Mouse (Mus musculus): ENCODE measurements around the gene Josd2. TPM values are rescaled to one million over a fixed set of nuclear protein-coding genes. Genes with fewer than 3 reads are reported as not detected.

The Josd2 gene
- total and polyA plus RNA-seq, 3 experiments = 22.1 to 162 (median 55.0) TPM

DNA sequence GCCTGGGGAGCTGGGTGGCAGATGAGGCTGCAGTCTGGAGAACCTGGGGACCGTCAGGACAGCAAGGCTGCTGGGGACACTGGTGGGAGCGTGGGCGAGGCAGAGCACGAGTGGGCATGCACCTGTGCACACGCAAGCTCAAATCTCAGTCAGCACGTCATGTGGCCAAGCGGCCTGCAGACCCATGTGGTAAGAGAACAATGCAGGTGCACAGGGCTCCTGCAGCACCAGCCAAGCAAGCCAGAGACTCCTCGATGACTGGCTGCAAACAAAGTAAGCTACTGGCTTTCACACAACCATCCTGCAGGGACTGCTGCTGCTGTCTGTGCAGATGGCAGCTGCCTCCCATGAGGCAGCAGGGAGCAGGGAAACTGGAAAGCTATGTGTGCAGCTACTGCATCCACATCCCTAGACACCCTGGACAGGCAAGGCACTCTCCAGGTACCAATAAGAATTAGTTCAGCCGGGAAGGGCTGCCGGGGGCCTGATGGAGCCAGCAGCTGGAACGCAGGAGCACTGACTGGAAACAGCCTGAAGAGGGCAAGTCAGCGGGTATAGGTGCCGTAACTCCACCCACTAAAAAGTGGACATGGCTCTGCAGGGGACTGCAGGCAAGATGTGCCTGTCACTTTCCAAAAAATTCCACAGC lies 19.3 kb downstream of the Josd2 start:
- Histone ChIP-seq H3K4me1 (ENCODE audit: insufficient read depth, low read depth, low read length) (peaks cover 34% of the 10 kb centered on the region), H3K36me3 (replicated peaks) (peaks cover 68% of the 10 kb centered on the region), H3K27me3 (ENCODE audit: insufficient read depth, low read length) (no peaks in the 10 kb centered on the region; the same call in 1 of the 2 replicates), H3K9me3 (replicated peaks) (no peaks in the 10 kb centered on the region), H3K4me3 (ENCODE audit: low read depth, low read length) (no peak overlapping the region)
- TF ChIP-seq GATA1 (IDR thresholded peaks at IDR 0.05; ENCODE audit: borderline replicate concordance, low read length) (no peak), POLR2AphosphoS5 (IDR thresholded peaks at IDR 0.05; ENCODE audit: insufficient replicate concordance, low read depth, low read length) (no peak), GATA2 (IDR thresholded peaks at IDR 0.05; ENCODE audit: borderline replicate concordance, low read depth, low read length) (no peak), TAL1 (conservative IDR thresholded peaks at IDR 0.05; ENCODE audit: low read depth, low read length) (no peak), CTCF (IDR thresholded peaks at IDR 0.05; ENCODE audit: low read depth, low read length) (no peak)
- DNase-seq (ENCODE audit: low spot score) (no peak), ATAC-seq (ENCODE audit: extremely low read depth, insufficient number of reproducible peaks, low FRiP score, poor library complexity, severe bottlenecking) (no peak)

DNA sequence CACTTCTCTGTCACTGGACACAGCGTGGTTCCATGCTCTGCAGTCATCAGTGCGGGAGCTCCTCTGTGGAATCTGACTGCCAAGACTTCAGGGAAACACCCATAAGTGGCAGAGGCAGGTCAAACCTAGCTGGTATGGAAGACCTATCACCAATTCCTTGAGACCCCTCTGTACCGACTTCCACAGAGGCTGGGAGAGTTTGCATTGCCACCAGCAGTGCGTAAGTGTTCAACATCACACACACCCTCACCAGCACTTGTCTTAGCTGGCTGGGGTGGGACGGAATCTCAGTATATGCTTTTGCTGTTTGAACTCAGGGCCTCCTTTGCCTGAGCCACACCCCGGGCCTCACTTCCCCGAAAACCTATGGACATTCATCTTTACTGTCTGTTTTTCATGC lies 20.2 kb downstream of the Josd2 start:
- H3K4me1 ChIP-seq (ENCODE audit: insufficient read depth, low read depth, low read length) = peaks cover 25% of the 10 kb centered on the region
- TF ChIP-seq CTCF (IDR thresholded peaks at IDR 0.05; ENCODE audit: low read depth, low read length) (no peak), GATA1 (IDR thresholded peaks at IDR 0.05; ENCODE audit: borderline replicate concordance, low read length) (no peak), POLR2AphosphoS5 (IDR thresholded peaks at IDR 0.05; ENCODE audit: insufficient replicate concordance, low read depth, low read length) (no peak), GATA2 (IDR thresholded peaks at IDR 0.05; ENCODE audit: borderline replicate concordance, low read depth, low read length) (no peak), TAL1 (conservative IDR thresholded peaks at IDR 0.05; ENCODE audit: low read depth, low read length) (no peak)
- H3K36me3 ChIP-seq (replicated peaks) = peaks cover 76% of the 10 kb centered on the region
- no peak overlapping the region for H3K4me3 ChIP-seq (ENCODE audit: low read depth, low read length)
- ATAC-seq (ENCODE audit: extremely low read depth, insufficient number of reproducible peaks, low FRiP score, poor library complexity, severe bottlenecking) (no peak), DNase-seq (ENCODE audit: low spot score) (no peak)
- no peaks in the 10 kb centered on the region for H3K9me3 ChIP-seq (replicated peaks)
- H3K27me3 ChIP-seq (ENCODE audit: insufficient read depth, low read length) = no peaks in the 10 kb centered on the region; the same call in 1 of the 2 replicates

DNA sequence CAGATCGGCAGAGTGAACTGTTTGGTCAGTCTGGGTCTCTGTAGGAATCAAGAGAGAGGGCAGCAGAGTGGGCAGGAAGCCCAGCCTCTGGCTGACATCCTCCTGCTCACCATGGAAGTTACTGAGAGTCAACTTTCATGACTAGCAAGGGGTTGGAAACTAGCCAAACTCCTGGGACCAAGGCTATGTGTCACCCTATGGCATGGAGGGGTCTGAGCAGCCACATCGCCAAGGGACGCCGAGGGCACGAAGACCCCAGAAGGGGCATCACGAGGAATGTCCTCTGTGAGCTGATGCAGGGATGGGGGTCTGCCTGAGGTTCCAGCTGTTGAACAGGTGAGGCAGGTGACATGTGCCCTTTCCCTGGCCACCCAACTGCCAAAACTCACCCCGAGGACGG lies 20.8 kb downstream of the Josd2 start:
- DNase-seq (ENCODE audit: low spot score) (no peak), ATAC-seq (ENCODE audit: extremely low read depth, insufficient number of reproducible peaks, low FRiP score, poor library complexity, severe bottlenecking) (no peak)

DNA sequence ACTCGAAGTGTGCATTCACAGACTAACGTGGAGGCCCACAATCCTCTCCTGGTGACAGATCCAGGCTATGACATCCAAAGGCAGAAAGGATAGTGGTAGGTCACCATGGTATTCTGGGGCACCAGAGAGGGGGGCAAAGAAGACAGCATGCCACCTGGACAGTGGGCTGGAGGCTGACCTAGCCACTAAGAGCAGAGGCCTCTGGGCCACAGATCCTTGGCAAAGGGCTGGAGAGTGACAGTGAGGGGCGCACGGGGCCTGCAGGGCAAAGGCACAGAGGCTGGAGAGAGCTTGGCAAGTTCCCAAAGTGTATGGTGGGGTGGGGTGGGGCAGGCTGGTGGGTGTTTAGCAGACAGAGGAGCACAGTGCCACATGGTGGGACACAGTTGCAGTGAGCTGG lies 22.5 kb downstream of the Josd2 start:
- Histone ChIP-seq H3K9me3 (replicated peaks) (no peaks in the 10 kb centered on the region), H3K4me3 (ENCODE audit: low read depth, low read length) (no peak overlapping the region), H3K27me3 (ENCODE audit: insufficient read depth, low read length) (no peaks in the 10 kb centered on the region; the same call in 1 of the 2 replicates), H3K36me3 (replicated peaks) (peaks cover 88% of the 10 kb centered on the region), H3K4me1 (ENCODE audit: insufficient read depth, low read depth, low read length) (peaks cover 18% of the 10 kb centered on the region)
- ATAC-seq (ENCODE audit: extremely low read depth, insufficient number of reproducible peaks, low FRiP score, poor library complexity, severe bottlenecking) (no peak), DNase-seq (ENCODE audit: low spot score) (no peak)
- TF ChIP-seq POLR2AphosphoS5 (IDR thresholded peaks at IDR 0.05; ENCODE audit: insufficient replicate concordance, low read depth, low read length) (no peak), TAL1 (conservative IDR thresholded peaks at IDR 0.05; ENCODE audit: low read depth, low read length) (no peak), GATA2 (IDR thresholded peaks at IDR 0.05; ENCODE audit: borderline replicate concordance, low read depth, low read length) (no peak), CTCF (IDR thresholded peaks at IDR 0.05; ENCODE audit: low read depth, low read length) (no peak), GATA1 (IDR thresholded peaks at IDR 0.05; ENCODE audit: borderline replicate concordance, low read length) (no peak)

More for the DNA sequence above, 20.8 kb downstream of the Josd2 start:
- no peak for TF ChIP-seq POLR2AphosphoS5 (IDR thresholded peaks at IDR 0.05; ENCODE audit: insufficient replicate concordance, low read depth, low read length)
- TF ChIP-seq GATA1 (IDR thresholded peaks at IDR 0.05; ENCODE audit: borderline replicate concordance, low read length) = no peak
- no peak for TF ChIP-seq TAL1 (conservative IDR thresholded peaks at IDR 0.05; ENCODE audit: low read depth, low read length)
- no peak for TF ChIP-seq CTCF (IDR thresholded peaks at IDR 0.05; ENCODE audit: low read depth, low read length)
- no peak for TF ChIP-seq GATA2 (IDR thresholded peaks at IDR 0.05; ENCODE audit: borderline replicate concordance, low read depth, low read length)
- peaks cover 20% of the 10 kb centered on the region for H3K4me1 ChIP-seq (ENCODE audit: insufficient read depth, low read depth, low read length)
- peaks cover 82% of the 10 kb centered on the region for H3K36me3 ChIP-seq (replicated peaks)
- no peak overlapping the region for H3K4me3 ChIP-seq (ENCODE audit: low read depth, low read length)
- H3K9me3 ChIP-seq (replicated peaks) = no peaks in the 10 kb centered on the region
- H3K27me3 ChIP-seq (ENCODE audit: insufficient read depth, low read length) = no peaks in the 10 kb centered on the region; the same call in 1 of the 2 replicates

DNA sequence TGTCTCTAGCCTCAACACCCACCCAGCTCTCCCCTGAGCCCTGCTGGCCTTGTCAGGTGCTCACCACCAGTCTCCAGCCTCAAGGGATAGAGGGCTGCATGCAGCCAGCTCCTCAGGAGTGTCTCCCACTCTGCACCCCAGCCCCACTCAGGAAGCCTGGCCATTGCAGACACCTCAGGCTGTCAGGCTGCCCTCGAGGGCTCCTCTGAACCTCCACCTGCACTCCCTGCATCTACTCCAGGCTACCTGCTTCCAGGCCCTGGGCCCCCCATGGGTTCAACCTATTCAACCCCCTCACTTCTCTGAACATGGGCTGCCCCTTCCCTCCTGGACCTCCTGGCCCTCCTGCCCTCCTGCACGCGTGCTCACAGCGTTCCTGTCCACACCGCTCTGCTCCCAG lies 23.6 kb downstream of the Josd2 start:
- ATAC-seq (ENCODE audit: extremely low read depth, insufficient number of reproducible peaks, low FRiP score, poor library complexity, severe bottlenecking) (no peak), DNase-seq (ENCODE audit: low spot score) (no peak)
- Histone ChIP-seq H3K4me3 (ENCODE audit: low read depth, low read length) (no peak overlapping the region), H3K36me3 (replicated peaks) (peaks cover 85% of the 10 kb centered on the region), H3K9me3 (replicated peaks) (no peaks in the 10 kb centered on the region), H3K27me3 (ENCODE audit: insufficient read depth, low read length) (no peaks in the 10 kb centered on the region; the same call in 1 of the 2 replicates), H3K4me1 (ENCODE audit: insufficient read depth, low read depth, low read length) (peaks cover 23% of the 10 kb centered on the region)
- TF ChIP-seq CTCF (IDR thresholded peaks at IDR 0.05; ENCODE audit: low read depth, low read length) = no peak

DNA sequence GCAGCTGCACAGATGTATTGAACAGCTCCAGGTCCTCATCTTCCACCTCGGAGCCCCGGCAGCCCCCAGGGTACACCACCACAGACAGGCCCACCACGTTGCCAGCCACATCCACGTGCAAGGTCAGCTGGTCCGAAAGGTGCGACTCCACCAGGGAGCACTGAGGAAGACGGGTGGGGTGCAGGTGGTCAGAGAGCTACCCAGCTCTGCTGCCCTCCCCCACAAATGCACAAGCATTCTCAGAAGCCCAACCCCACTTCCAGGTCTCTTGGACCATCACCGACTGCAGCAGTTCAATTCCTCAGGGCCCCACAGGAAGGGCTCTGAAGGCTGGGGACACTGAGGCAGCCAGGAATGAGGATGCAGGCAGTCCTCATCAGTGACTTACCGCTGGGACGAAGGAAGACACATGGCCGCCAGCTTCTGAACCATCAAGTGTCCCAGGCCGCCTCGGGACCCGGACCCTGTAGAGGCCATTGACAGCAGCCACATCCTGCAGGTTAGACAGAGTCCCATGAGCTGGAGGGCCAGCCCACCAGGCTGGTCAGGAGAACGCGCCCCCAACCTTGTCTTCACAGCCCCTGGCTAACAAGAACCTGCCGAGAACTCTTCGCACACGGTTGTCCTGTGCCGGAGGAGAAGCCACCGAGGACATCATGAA lies 24.5 kb downstream of the Josd2 start:
- ATAC-seq (ENCODE audit: extremely low read depth, insufficient number of reproducible peaks, low FRiP score, poor library complexity, severe bottlenecking) (no peak), DNase-seq (ENCODE audit: low spot score) (no peak)
- Histone ChIP-seq H3K9me3 (replicated peaks) (no peaks in the 10 kb centered on the region), H3K27me3 (ENCODE audit: insufficient read depth, low read length) (no peaks in the 10 kb centered on the region), H3K4me3 (ENCODE audit: low read depth, low read length) (no peak overlapping the region), H3K4me1 (ENCODE audit: insufficient read depth, low read depth, low read length) (peaks cover 31% of the 10 kb centered on the region), H3K36me3 (replicated peaks) (peaks cover 76% of the 10 kb centered on the region)
- TF ChIP-seq POLR2AphosphoS5 (IDR thresholded peaks at IDR 0.05; ENCODE audit: insufficient replicate concordance, low read depth, low read length) (no peak), GATA2 (IDR thresholded peaks at IDR 0.05; ENCODE audit: borderline replicate concordance, low read depth, low read length) (no peak), GATA1 (IDR thresholded peaks at IDR 0.05; ENCODE audit: borderline replicate concordance, low read length) (no peak), TAL1 (conservative IDR thresholded peaks at IDR 0.05; ENCODE audit: low read depth, low read length) (no peak), CTCF (IDR thresholded peaks at IDR 0.05; ENCODE audit: low read depth, low read length) (no peak)

Measured in G1E (cell line).